Mouse (Mus musculus): Measurements from ENCODE around the gene Dlgap4.
A peak's percentile ranks its signal among the peaks of the same experiment; 100 is the strongest.

The Dlgap4 gene

DNA sequence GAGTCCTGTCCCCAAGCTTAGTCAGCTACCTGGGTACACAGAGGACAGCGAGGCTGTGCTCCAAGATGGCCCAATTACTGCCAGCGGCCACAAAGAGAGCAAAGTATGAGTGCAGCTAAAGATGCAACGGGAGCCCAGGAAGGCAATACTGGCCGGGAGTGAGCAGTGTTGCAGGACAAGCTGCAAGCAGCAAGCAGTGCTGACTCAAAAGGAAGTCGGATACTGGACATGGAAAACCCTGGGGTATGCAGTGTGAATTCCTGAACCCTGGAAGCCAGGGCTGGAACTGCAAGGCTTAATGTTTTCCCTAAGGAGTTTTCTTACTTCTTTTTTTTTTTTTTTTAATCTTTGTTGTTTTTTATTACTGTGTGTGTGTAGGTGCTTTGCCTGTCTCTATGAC lies 198.1 kb downstream of the Dlgap4 start:
- DNase-seq = peak; percentile 37

All from kidney, postnatal 10 days (tissue).